Mouse (Mus musculus): ENCODE results near the gene Slc9a9.

GRCm38 (mm10) chr9:94620342-94620741 is 49.4 kb upstream of the Slc9a9 start:
- TF ChIP-seq CTCF (IDR thresholded peaks at IDR 0.05; ENCODE audit: borderline replicate concordance, extremely low read depth, insufficient read depth, insufficient read length) (no peak), POLR2A (IDR thresholded peaks at IDR 0.05; ENCODE audit: borderline replicate concordance, extremely low read depth, insufficient read depth, insufficient read length, poor library complexity, severe bottlenecking) (no peak)
